Mouse (Mus musculus): ENCODE data around the gene Tmem88. TPM values are rescaled to one million over a fixed set of nuclear protein-coding genes. Genes with fewer than 3 reads are reported as not detected.

Gene Tmem88
- 23.3 and 23.4 TPM in 2 replicates for polyA plus RNA-seq (2016; fragmentation: Nextera tagmentation; extraction: Ambion mirVana)

- Histone ChIP-seq H3K4me1 (peaks cover 66% of the 10 kb centered on the region), H3K27me3 (ENCODE audit: poor library complexity, severe bottlenecking) (peaks cover 28% of the 10 kb centered on the region), H3K36me3 (replicated peaks) (peaks cover 38% of the 10 kb centered on the region), H3K27ac (peak within 1 kb of the TSS; percentile 99), H3K9me3 (no peaks in the 10 kb centered on the region), H3K4me3 (peak within 1 kb of the TSS; percentile 73)
- DNase-seq (ENCODE audit: extremely low spot score, low spot score): peak; percentile 57
- 2% methylated on average over 16 of the region's 16 CpGs for WGBS
Measured at GRCm38 (mm10) chr11:69398059-69398458, at the start of gene Tmem88. Tmem88 (minus strand) TSS chr11:69398234.

- Histone ChIP-seq H3K4me1 (peaks cover 11% of the 10 kb centered on the region), H3K27me3 (ENCODE audit: poor library complexity, severe bottlenecking) (no peaks in the 10 kb centered on the region), H3K4me3 (no peak overlapping the region), H3K36me3 (replicated peaks) (no peaks in the 10 kb centered on the region), H3K27ac (no peak overlapping the region), H3K9me3 (no peaks in the 10 kb centered on the region)
- WGBS: 94% methylated on average over 7 of the region's 7 CpGs
- no peak for DNase-seq (ENCODE audit: extremely low spot score, low spot score)
Measured at GRCm38 (mm10) chr11:69447299-69447698, 49.3 kb upstream of the Tmem88 start.

DNA sequence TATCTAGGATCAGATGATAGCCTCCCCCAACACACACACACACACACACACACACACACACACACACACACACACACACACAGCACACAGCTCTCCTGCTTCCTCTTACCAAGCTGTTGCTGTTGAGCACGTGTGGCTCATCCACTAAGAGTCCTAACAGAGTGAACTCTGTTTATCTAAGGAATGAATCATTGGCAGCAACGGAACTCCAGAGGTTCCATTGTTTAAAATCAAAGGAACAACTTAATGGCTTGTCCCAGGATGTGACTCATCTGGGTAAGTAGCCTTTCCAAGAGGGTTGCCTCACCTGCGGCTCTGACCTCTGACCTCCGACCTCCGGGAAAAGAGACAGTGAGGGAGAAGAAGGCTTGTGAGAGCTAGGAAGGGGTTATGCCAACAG lies 45.3 kb upstream of the Tmem88 start:
- DNase-seq (ENCODE audit: extremely low spot score, low spot score): no peak
- Histone ChIP-seq H3K4me1 (peaks cover 7% of the 10 kb centered on the region; the same call in 1 of the 2 replicates), H3K36me3 (replicated peaks) (no peaks in the 10 kb centered on the region), H3K27me3 (ENCODE audit: poor library complexity, severe bottlenecking) (no peaks in the 10 kb centered on the region), H3K27ac (no peak overlapping the region), H3K4me3 (no peak overlapping the region), H3K9me3 (no peaks in the 10 kb centered on the region)
- 58% methylated on average over 5 of the region's 5 CpGs for WGBS

DNA sequence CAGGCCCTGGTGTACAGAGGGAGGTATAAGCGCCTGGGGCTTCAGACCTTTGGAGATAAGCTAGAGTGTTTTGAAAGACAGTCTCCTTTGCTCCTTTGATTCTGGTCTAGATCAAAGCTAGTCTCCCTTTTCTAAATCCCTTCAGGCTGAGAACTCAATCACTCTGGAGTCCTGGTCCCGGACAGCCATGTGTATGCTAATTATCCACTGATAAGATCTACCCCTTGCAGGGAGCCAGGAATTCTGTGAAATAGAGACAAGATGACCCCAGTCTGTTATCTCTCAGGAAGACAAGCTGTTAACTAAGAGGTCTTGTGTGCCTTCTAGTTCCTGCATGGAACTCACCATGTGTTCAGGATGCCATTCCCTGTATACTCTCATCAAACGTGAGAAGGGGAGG lies 39.3 kb upstream of the Tmem88 start:
- WGBS: 48% methylated on average over 3 of the region's 3 CpGs
- Histone ChIP-seq H3K36me3 (replicated peaks) (no peaks in the 10 kb centered on the region), H3K27me3 (ENCODE audit: poor library complexity, severe bottlenecking) (no peaks in the 10 kb centered on the region), H3K27ac (no peak overlapping the region), H3K4me3 (no peak overlapping the region), H3K9me3 (no peaks in the 10 kb centered on the region), H3K4me1 (peaks cover 7% of the 10 kb centered on the region)
- DNase-seq (ENCODE audit: extremely low spot score, low spot score): no peak

DNA sequence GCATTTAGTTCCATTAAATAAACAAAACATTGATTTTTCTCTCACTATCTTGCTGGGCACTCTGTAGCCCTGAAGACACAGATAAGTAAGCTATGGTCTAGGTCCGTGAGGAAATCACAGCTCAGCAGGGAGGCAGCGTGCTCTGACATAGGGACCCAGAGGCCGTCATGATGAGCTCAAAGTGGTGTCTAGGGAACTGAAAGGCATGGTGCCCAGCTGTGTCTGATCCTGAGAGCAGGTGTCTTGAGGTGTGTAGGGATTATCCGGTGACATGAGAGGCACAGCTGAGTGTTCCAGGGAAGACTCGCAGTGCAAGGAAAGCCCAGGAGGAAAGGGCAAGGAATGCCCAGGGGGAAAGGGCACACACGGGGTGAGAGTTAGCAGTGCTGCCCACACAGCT lies 35.2 kb upstream of the Tmem88 start:
- Histone ChIP-seq H3K36me3 (replicated peaks) (no peaks in the 10 kb centered on the region), H3K4me3 (no peak overlapping the region), H3K9me3 (no peaks in the 10 kb centered on the region), H3K27me3 (ENCODE audit: poor library complexity, severe bottlenecking) (0 out of 2 replicates have a peak, but pooled peaks cover 6% of the 10 kb centered on the region), H3K27ac (no peak overlapping the region), H3K4me1 (peaks cover 16% of the 10 kb centered on the region)
- no peak for DNase-seq (ENCODE audit: extremely low spot score, low spot score)
- 80% methylated on average over 6 of the region's 6 CpGs for WGBS

DNA sequence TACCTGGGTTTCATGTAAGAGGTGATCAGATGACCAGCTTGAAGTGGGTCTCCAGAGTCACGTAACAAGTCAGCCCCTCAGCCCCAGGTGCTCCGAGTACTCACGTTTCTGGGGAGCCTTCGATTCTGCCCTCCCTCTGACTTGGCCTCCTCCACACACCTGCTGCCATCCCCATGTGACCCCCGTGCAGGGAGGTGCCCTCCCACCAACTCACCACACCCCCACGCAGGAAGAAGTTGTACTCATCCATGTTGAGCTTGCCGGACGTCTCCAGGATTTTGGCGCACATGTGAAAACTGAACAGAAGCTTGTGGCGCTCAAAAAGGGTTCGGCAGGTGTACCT lies 34.6 kb upstream of the Tmem88 start:
- Histone ChIP-seq H3K27me3 (ENCODE audit: poor library complexity, severe bottlenecking) (0 out of 2 replicates have a peak, but pooled peaks cover 6% of the 10 kb centered on the region), H3K27ac (no peak overlapping the region), H3K36me3 (replicated peaks) (no peaks in the 10 kb centered on the region), H3K4me3 (no peak overlapping the region), H3K4me1 (peaks cover 16% of the 10 kb centered on the region), H3K9me3 (no peaks in the 10 kb centered on the region)
- WGBS: 78% methylated on average over 11 of the region's 11 CpGs
- no peak for DNase-seq (ENCODE audit: extremely low spot score, low spot score)

DNA sequence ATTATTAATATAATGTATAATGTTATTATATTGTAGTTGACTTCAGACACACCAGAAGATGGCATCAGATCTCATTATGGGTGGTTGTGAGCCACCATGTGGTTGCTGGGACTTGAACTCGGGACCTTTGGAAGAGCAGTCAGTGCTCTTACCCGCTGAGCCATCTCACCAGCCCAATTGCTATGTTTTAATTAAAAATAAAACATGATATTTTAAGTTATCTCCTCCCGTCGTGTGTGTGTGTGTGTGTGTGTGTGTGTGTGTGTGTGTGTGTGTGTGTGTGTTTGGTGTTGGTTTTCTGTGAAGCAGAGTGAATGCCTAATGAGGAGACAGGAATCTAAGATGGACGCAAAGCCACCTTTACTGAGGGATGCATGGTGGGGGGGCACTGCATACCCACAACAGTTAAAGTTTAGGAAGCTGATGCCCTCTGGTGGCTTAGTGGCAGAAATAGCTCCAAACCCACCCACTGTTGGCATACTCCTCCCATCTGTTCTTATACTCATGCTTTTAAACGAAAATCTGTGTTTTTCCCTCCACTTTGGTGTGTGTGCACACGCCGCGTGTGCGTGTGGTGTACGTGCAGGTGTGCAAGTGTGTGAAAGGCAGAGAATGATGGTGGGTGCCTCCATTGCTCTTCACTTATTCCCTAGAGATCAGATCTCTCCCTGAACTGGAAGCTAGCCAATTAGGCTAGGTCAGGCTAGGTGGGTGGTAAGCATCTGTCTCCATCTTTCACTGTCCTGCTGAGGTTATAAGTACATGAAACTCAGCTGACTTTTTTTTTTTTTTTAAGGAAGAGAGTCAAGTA lies 34.0 kb upstream of the Tmem88 start:
- Histone ChIP-seq H3K4me1 (peaks cover 16% of the 10 kb centered on the region), H3K27me3 (ENCODE audit: poor library complexity, severe bottlenecking) (0 out of 2 replicates have a peak, but pooled peaks cover 6% of the 10 kb centered on the region), H3K4me3 (no peak overlapping the region; the same call in 1 of the 2 replicates), H3K9me3 (no peaks in the 10 kb centered on the region), H3K36me3 (replicated peaks) (no peaks in the 10 kb centered on the region), H3K27ac (no peak overlapping the region)
- DNase-seq (ENCODE audit: extremely low spot score, low spot score): peak; percentile 70
- 43% methylated on average over 11 of the region's 11 CpGs for WGBS

- H3K9me3 ChIP-seq: no peaks in the 10 kb centered on the region
- H3K4me3 ChIP-seq: no peak overlapping the region
- H3K27me3 ChIP-seq (ENCODE audit: poor library complexity, severe bottlenecking): 0 out of 2 replicates have a peak, but pooled peaks cover 6% of the 10 kb centered on the region
- no peaks in the 10 kb centered on the region for H3K36me3 ChIP-seq (replicated peaks)
- H3K4me1 ChIP-seq: peaks cover 16% of the 10 kb centered on the region
- 94% methylated on average over 15 of the region's 15 CpGs for WGBS
- 0 out of 2 replicates have a peak overlapping the region, but pooled peaks have one; percentile 2 for H3K27ac ChIP-seq
- DNase-seq (ENCODE audit: extremely low spot score, low spot score): no peak
Measured at GRCm38 (mm10) chr11:69430631-69431030, 32.6 kb upstream of the Tmem88 start.

DNA sequence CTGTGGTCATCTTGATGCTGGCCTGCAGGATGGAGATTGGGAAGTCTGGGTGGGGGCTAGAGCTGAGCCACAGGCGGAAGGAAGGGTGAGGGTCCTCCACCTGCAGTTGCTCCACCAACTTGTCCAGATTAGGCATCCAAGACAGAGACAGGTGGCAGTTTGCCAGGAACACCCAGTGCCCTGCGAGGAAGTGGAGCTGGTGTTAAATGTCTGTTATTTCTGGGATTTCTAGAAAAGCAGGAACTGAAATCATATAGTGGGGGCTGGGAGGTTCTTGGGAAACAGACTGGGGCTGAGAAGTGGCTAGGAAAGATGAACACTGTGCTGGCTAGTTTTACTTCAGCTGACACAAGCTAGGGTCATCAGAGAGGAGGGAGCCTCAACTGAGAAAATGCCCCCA lies 31.3 kb upstream of the Tmem88 start:
- Histone ChIP-seq H3K27ac (no peak overlapping the region), H3K36me3 (replicated peaks) (no peaks in the 10 kb centered on the region), H3K27me3 (ENCODE audit: poor library complexity, severe bottlenecking) (peaks cover 6% of the 10 kb centered on the region; the same call in 1 of the 2 replicates), H3K9me3 (no peaks in the 10 kb centered on the region), H3K4me3 (no peak overlapping the region), H3K4me1 (peaks cover 16% of the 10 kb centered on the region)
- WGBS: 76% methylated on average over 2 of the region's 2 CpGs
- DNase-seq (ENCODE audit: extremely low spot score, low spot score): no peak

DNA sequence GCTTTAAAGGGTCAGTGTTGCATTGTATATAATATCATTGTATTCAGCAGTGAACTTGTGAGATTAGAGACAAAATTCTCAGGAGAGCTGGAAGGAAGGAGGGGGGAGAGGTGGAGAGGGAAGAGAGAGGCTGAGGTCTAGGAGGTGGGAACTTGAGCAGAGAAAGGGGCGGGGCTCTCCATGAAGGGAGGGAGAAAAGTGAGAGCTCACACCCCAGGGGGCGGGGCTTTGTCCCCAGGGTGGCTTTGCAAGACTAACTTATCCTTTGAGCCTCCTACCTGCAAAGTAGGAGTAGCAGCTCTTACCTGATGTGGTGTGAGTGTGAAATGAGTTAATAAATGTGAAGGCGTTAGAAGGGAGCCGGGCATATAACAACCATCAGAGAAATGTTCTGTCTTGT lies 30.7 kb upstream of the Tmem88 start:
- DNase-seq (ENCODE audit: extremely low spot score, low spot score): no peak
- Histone ChIP-seq H3K36me3 (replicated peaks) (no peaks in the 10 kb centered on the region), H3K4me1 (peaks cover 16% of the 10 kb centered on the region), H3K27ac (no peak overlapping the region), H3K4me3 (no peak overlapping the region), H3K27me3 (ENCODE audit: poor library complexity, severe bottlenecking) (peaks cover 12% of the 10 kb centered on the region), H3K9me3 (no peaks in the 10 kb centered on the region)
- WGBS: 25% methylated on average over 4 of the region's 4 CpGs

GRCm38 (mm10) chr11:69426246-69426645 lies 28.2 kb upstream of the Tmem88 start:
- H3K27ac ChIP-seq: no peak overlapping the region
- H3K4me3 ChIP-seq: no peak overlapping the region
- H3K36me3 ChIP-seq (replicated peaks): no peaks in the 10 kb centered on the region
- DNase-seq (ENCODE audit: extremely low spot score, low spot score): no peak
- H3K9me3 ChIP-seq: no peaks in the 10 kb centered on the region
- H3K4me1 ChIP-seq: peaks cover 15% of the 10 kb centered on the region
- H3K27me3 ChIP-seq (ENCODE audit: poor library complexity, severe bottlenecking): peaks cover 37% of the 10 kb centered on the region
- WGBS: 81% methylated on average over 2 of the region's 2 CpGs

- DNase-seq (ENCODE audit: extremely low spot score, low spot score): no peak
- WGBS: 84% methylated on average over 6 of the region's 6 CpGs
Measured at GRCm38 (mm10) chr11:69423885-69424284, 25.9 kb upstream of the Tmem88 start.

GRCm38 (mm10) chr11:69422842-69423241 lies 24.8 kb upstream of the Tmem88 start:
- Histone ChIP-seq H3K4me1 (peaks cover 40% of the 10 kb centered on the region), H3K27me3 (ENCODE audit: poor library complexity, severe bottlenecking) (peaks cover 44% of the 10 kb centered on the region), H3K4me3 (no peak overlapping the region), H3K36me3 (replicated peaks) (no peaks in the 10 kb centered on the region), H3K27ac (no peak overlapping the region), H3K9me3 (no peaks in the 10 kb centered on the region)
- no peak for DNase-seq (ENCODE audit: extremely low spot score, low spot score)
- WGBS: 88% methylated on average over 10 of the region's 10 CpGs

More at GRCm38 (mm10) chr11:69423885-69424284, 25.9 kb upstream of the Tmem88 start:
- H3K4me1 ChIP-seq: peaks cover 35% of the 10 kb centered on the region
- H3K27me3 ChIP-seq (ENCODE audit: poor library complexity, severe bottlenecking): peaks cover 44% of the 10 kb centered on the region
- H3K9me3 ChIP-seq: no peaks in the 10 kb centered on the region
- no peak overlapping the region for H3K27ac ChIP-seq
- H3K36me3 ChIP-seq (replicated peaks): no peaks in the 10 kb centered on the region
- no peak overlapping the region for H3K4me3 ChIP-seq
